Mouse (Mus musculus) bone marrow, adult 2 months (tissue): ENCODE results near the gene Mmp20. TPM values are rescaled to one million over a fixed set of nuclear protein-coding genes. Genes with fewer than 3 reads are reported as not detected.

Experiments used
- H3K27ac ChIP-seq: fragments of 200-500 bp; 2 replicates; pipeline ENCODE4 v1.5.1; 2012; ENCODE audit warnings: low read depth, mild to moderate bottlenecking, control low read depth, inconsistent platforms, low read length; ENCODE audit not compliant: control insufficient read depth, poor library complexity, insufficient read depth
- H3K4me1 ChIP-seq: fragments of 200-500 bp; 2 replicates; pipeline ENCODE4 v1.6.1; 2011; ENCODE audit warnings: low read length; ENCODE audit not compliant: control insufficient read depth, insufficient read depth
- H3K4me3 ChIP-seq: fragments of 200-500 bp; replicated peaks from 2 replicates; pipeline ENCODE3; 2011; ENCODE audit warnings: mild to moderate bottlenecking, low read depth, low read length, control low read depth; ENCODE audit not compliant: control insufficient read depth
- CTCF ChIP-seq: fragments of 200-500 bp; IDR thresholded peaks from 2 replicates; pipeline ENCODE4 v1.5.1; 2011; ENCODE audit warnings: low read length, control low read depth; ENCODE audit not compliant: control insufficient read depth, insufficient read depth
- POLR2A ChIP-seq: fragments of 200-500 bp; IDR thresholded peaks from 2 replicates; pipeline ENCODE4 v1.6.1; 2011; ENCODE audit warnings: low read depth, mild to moderate bottlenecking, control low read depth, low read length, borderline replicate concordance; ENCODE audit not compliant: control insufficient read depth
- WGBS: fragments of 180-500 bp; shearing (Covaris S2); methylation state at CpG from one replicate; pipeline ENCODE4 v1.1.7; 2018; 5-methylcytosine and 5-hydroxymethylcytosine counted together
- polyA plus RNA-seq: library from polyadenylated mRNA; stranded (reverse); fragments of >200 nt; gene quantifications from 2 replicates; pipeline ENCODE4 v1.2.4, GENCODE M21; 2011; ENCODE audit warnings: low replicate concordance; ENCODE audit not compliant: missing spikeins, insufficient read depth, insufficient read length

Mmp20 gene
- not detected in 2 replicates for polyA plus RNA-seq

- no peak for TF ChIP-seq CTCF
- no peak for TF ChIP-seq POLR2A
- H3K4me1 ChIP-seq = no peaks in the 10 kb centered on the region
- no peak within 1 kb of the TSS for H3K4me3 ChIP-seq
- H3K27ac ChIP-seq = no peak within 1 kb of the TSS
Observed at GRCm38 (mm10) chr9:7627931-7628330, at the start of gene Mmp20. Mmp20 (plus strand) TSS chr9:7628231.

- Histone ChIP-seq H3K27ac (no peak overlapping the region), H3K4me1 (no peaks in the 10 kb centered on the region; the same call in 1 of the 2 replicates), H3K4me3 (no peak overlapping the region)
- TF ChIP-seq POLR2A (no peak), CTCF (no peak)
- WGBS = 84% methylated on average over 8 of the region's 8 CpGs
Observed at GRCm38 (mm10) chr9:7590063-7590462, 38.0 kb upstream of the Mmp20 start.

- Histone ChIP-seq H3K4me3 (no peak overlapping the region), H3K27ac (peak overlapping the region; percentile 78; the same call in 1 of the 2 replicates), H3K4me1 (no peaks in the 10 kb centered on the region; the same call in 1 of the 2 replicates)
- no peak for TF ChIP-seq CTCF
- TF ChIP-seq POLR2A = no peak
- 41% methylated on average over 3 of the region's 3 CpGs for WGBS
Observed at GRCm38 (mm10) chr9:7593272-7593812, 34.7 kb upstream of the Mmp20 start.

GRCm38 (mm10) chr9:7594816-7595540 is 33.1 kb upstream of the Mmp20 start:
- H3K4me3 ChIP-seq = peak overlapping the region; percentile 7
- H3K27ac ChIP-seq = no peak overlapping the region
- TF ChIP-seq CTCF (peak; percentile 88), POLR2A (no peak)
- no peaks in the 10 kb centered on the region; the same call in 1 of the 2 replicates for H3K4me1 ChIP-seq
- WGBS = 1% methylated on average over 6 of the region's 6 CpGs

- Histone ChIP-seq H3K4me1 (no peaks in the 10 kb centered on the region), H3K4me3 (no peak overlapping the region), H3K27ac (no peak overlapping the region)
- WGBS = 0% methylated on average over 3 of the region's 3 CpGs
- no peak for TF ChIP-seq POLR2A
- peak; percentile 80 for TF ChIP-seq CTCF
Observed at GRCm38 (mm10) chr9:7602982-7603742, 24.9 kb upstream of the Mmp20 start.

GRCm38 (mm10) chr9:7604005-7604404 is 24.0 kb upstream of the Mmp20 start:
- Histone ChIP-seq H3K27ac (no peak overlapping the region), H3K4me3 (no peak overlapping the region), H3K4me1 (no peaks in the 10 kb centered on the region)
- WGBS = 54% methylated on average over 6 of the region's 6 CpGs
- TF ChIP-seq CTCF (no peak), POLR2A (no peak)

GRCm38 (mm10) chr9:7605638-7606037 is 22.4 kb upstream of the Mmp20 start:
- 75% methylated on average over 12 of the region's 12 CpGs for WGBS
- Histone ChIP-seq H3K27ac (no peak overlapping the region), H3K4me3 (no peak overlapping the region), H3K4me1 (no peaks in the 10 kb centered on the region)
- TF ChIP-seq POLR2A = no peak

GRCm38 (mm10) chr9:7622582-7622981 is 5.4 kb upstream of the Mmp20 start:
- TF ChIP-seq CTCF (no peak), POLR2A (no peak)
- 66% methylated on average over 3 of the region's 3 CpGs for WGBS
- no peak overlapping the region for H3K27ac ChIP-seq

More at GRCm38 (mm10) chr9:7622582-7622981, 5.4 kb upstream of the Mmp20 start:
- Histone ChIP-seq H3K4me1 (no peaks in the 10 kb centered on the region), H3K4me3 (no peak overlapping the region)
